Mouse (Mus musculus) CH12.LX (cell line): ENCODE data around the gene Myo1c. TPM values are rescaled to one million over a fixed set of nuclear protein-coding genes. Genes with fewer than 3 reads are reported as not detected.

Experiments used
- DNase-seq: peaks from one replicate; pipeline ENCODE4 v3.0.0-alpha.2; 2013; ENCODE audit errors: extremely low read depth
- H3K27ac ChIP-seq: 2 replicates; pipeline ENCODE4 v1.5.1; 2012; ENCODE audit warnings: low read depth, mild to moderate bottlenecking, control low read depth, moderate library complexity; ENCODE audit not compliant: insufficient read depth
- H3K27me3 ChIP-seq: replicated peaks from 2 replicates; pipeline ENCODE3; 2012; ENCODE audit warnings: inconsistent platforms
- H3K36me3 ChIP-seq, 2 experiments: replicated peaks in 1 of 2; 2 replicates each; pipeline versions ENCODE3 to v1.6.1; 2012; ENCODE audit warnings: inconsistent platforms in 1 of 2, low read length in 1 of 2, mild to moderate bottlenecking in 1 of 2, mixed read lengths in 1 of 2, moderate library complexity in 1 of 2; ENCODE audit not compliant: control insufficient read depth in 1 of 2, insufficient read depth in 1 of 2
- H3K4me1 ChIP-seq, 2 experiments: 2 replicates each; pipeline ENCODE4 v1.6.1; 2012; ENCODE audit warnings: inconsistent platforms in 1 of 2, moderate library complexity in 1 of 2; ENCODE audit not compliant: insufficient read depth in 2 of 2, control insufficient read depth in 1 of 2
- H3K4me2 ChIP-seq: 2 replicates; pipeline ENCODE4 v1.6.1; 2012; ENCODE audit warnings: low read depth, mild to moderate bottlenecking, control low read depth; ENCODE audit not compliant: poor library complexity, insufficient read depth, severe bottlenecking
- H3K4me3 ChIP-seq, 3 experiments: fragments of 150-350 bp in 1 of 3; sonication (generic) in 1 of 3; replicated peaks in 1 of 3; 2 replicates each; pipeline versions ENCODE3 to v1.5.1; 2011 to 2012; ENCODE audit warnings: low read depth in 2 of 3, low read length in 2 of 3, mild to moderate bottlenecking in 2 of 3, moderate library complexity in 2 of 3, control low read depth in 1 of 3, improper control_type of control experiment in 1 of 3, inconsistent platforms in 1 of 3, mixed read lengths in 1 of 3; ENCODE audit not compliant: poor library complexity in 1 of 3
- H3K79me2 ChIP-seq: replicated peaks from 2 replicates; pipeline ENCODE4 v1.6.1; 2012; ENCODE audit warnings: mild to moderate bottlenecking, moderate library complexity; ENCODE audit not compliant: control insufficient read depth, poor library complexity, insufficient read depth, severe bottlenecking; ENCODE audit errors: extremely low read depth
- H3K9ac ChIP-seq: 2 replicates; pipeline ENCODE4 v1.6.1; 2012; ENCODE audit warnings: low read depth, mild to moderate bottlenecking, control low read depth, moderate library complexity; ENCODE audit not compliant: insufficient read depth
- H3K9me3 ChIP-seq: replicated peaks from 2 replicates; pipeline ENCODE3; 2012; ENCODE audit warnings: low read length, inconsistent platforms, mixed read lengths
- BHLHE40 ChIP-seq: IDR thresholded peaks from 2 replicates; pipeline ENCODE4 v1.6.1; 2011; ENCODE audit warnings: mild to moderate bottlenecking, low read depth, low read length, improper control_type of control experiment
- CHD1 ChIP-seq: IDR thresholded peaks from 2 replicates; pipeline ENCODE4 v1.6.1; 2012; ENCODE audit warnings: low read depth, low read length, improper control_type of control experiment, inconsistent platforms
- CTCF ChIP-seq, 2 experiments: IDR thresholded peaks in 1 of 2; conservative IDR thresholded peaks in 1 of 2; 2 replicates each; pipeline ENCODE4 v1.5.1; 2011 to 2012; ENCODE audit warnings: low read depth in 2 of 2, low read length in 2 of 2, improper control_type of control experiment in 1 of 2, inconsistent platforms in 1 of 2, mild to moderate bottlenecking in 1 of 2, moderate library complexity in 1 of 2
- E2F4 ChIP-seq: IDR thresholded peaks from 2 replicates; pipeline ENCODE4 v1.6.1; 2011; ENCODE audit warnings: low read depth, low read length, improper control_type of control experiment; ENCODE audit not compliant: insufficient replicate concordance
- HCFC1 ChIP-seq: IDR thresholded peaks from 2 replicates; pipeline ENCODE4 v1.6.1; 2012; ENCODE audit warnings: low read depth, mild to moderate bottlenecking, inconsistent platforms, low read length, improper control_type of control experiment
- JUND ChIP-seq: conservative IDR thresholded peaks from 2 replicates; pipeline ENCODE4 v1.6.1; 2011; ENCODE audit warnings: low read depth, low read length, improper control_type of control experiment
- MAFK ChIP-seq: IDR thresholded peaks from 2 replicates; pipeline ENCODE4 v1.6.1; 2011; ENCODE audit warnings: low read length, improper control_type of control experiment; ENCODE audit not compliant: insufficient replicate concordance
- MAX ChIP-seq: IDR thresholded peaks from 2 replicates; pipeline ENCODE4 v1.6.1; 2011; ENCODE audit warnings: low read length, improper control_type of control experiment
- MAZ ChIP-seq: IDR thresholded peaks from 2 replicates; pipeline ENCODE4 v1.6.1; 2012; ENCODE audit warnings: low read depth, mild to moderate bottlenecking, inconsistent platforms, low read length, improper control_type of control experiment, moderate library complexity
- MEF2A ChIP-seq: IDR thresholded peaks from 2 replicates; pipeline ENCODE4 v1.6.1; 2014; ENCODE audit warnings: low read depth, mild to moderate bottlenecking, inconsistent platforms, low read length, improper control_type of control experiment, borderline replicate concordance
- MYC ChIP-seq: IDR thresholded peaks from 2 replicates; pipeline ENCODE4 v1.6.1; 2011; ENCODE audit warnings: low read depth, mild to moderate bottlenecking, improper control_type of control experiment, low read length
- NELFE ChIP-seq: IDR thresholded peaks from 2 replicates; pipeline ENCODE4 v1.6.1; 2011; ENCODE audit warnings: low read depth, low read length, improper control_type of control experiment
- POLR2AphosphoS2 ChIP-seq: IDR thresholded peaks from 2 replicates; pipeline ENCODE4 v1.6.1; 2011; ENCODE audit warnings: low read depth, low read length, improper control_type of control experiment
- RAD21 ChIP-seq: IDR thresholded peaks from 2 replicates; pipeline ENCODE4 v1.6.1; 2011; ENCODE audit warnings: low read depth, mild to moderate bottlenecking, low read length, improper control_type of control experiment, moderate library complexity
- RCOR1 ChIP-seq: conservative IDR thresholded peaks from 2 replicates; pipeline ENCODE4 v1.6.1; 2012; ENCODE audit warnings: low read depth, mild to moderate bottlenecking, inconsistent platforms, low read length, improper control_type of control experiment
- SIN3A ChIP-seq: IDR thresholded peaks from 2 replicates; pipeline ENCODE4 v1.6.1; 2012; ENCODE audit warnings: low read length, improper control_type of control experiment, inconsistent platforms
- SMC3 ChIP-seq: IDR thresholded peaks from 2 replicates; pipeline ENCODE4 v1.6.1; 2011; ENCODE audit warnings: low read depth, low read length, improper control_type of control experiment
- TBP ChIP-seq: conservative IDR thresholded peaks from 2 replicates; pipeline ENCODE4 v1.6.1; 2011; ENCODE audit warnings: low read depth, low read length, improper control_type of control experiment
- TCF12 ChIP-seq: IDR thresholded peaks from 2 replicates; pipeline ENCODE4 v1.6.1; 2014; ENCODE audit warnings: low read depth, mild to moderate bottlenecking, inconsistent platforms, low read length, improper control_type of control experiment
- USF1 ChIP-seq: IDR thresholded peaks from 2 replicates; pipeline ENCODE4 v1.6.1; 2014; ENCODE audit warnings: low read depth, mild to moderate bottlenecking, inconsistent platforms, low read length, improper control_type of control experiment
- USF2 ChIP-seq: conservative IDR thresholded peaks from 2 replicates; pipeline ENCODE4 v1.6.1; 2011; ENCODE audit warnings: low read depth, low read length, improper control_type of control experiment
- ZKSCAN1 ChIP-seq: IDR thresholded peaks from 2 replicates; pipeline ENCODE4 v1.6.1; 2012; ENCODE audit warnings: low read depth, inconsistent platforms, low read length, improper control_type of control experiment, borderline replicate concordance
- ZMIZ1 ChIP-seq: IDR thresholded peaks from 2 replicates; pipeline ENCODE4 v1.6.1; 2012; ENCODE audit warnings: low read depth, mild to moderate bottlenecking, inconsistent platforms, low read length, improper control_type of control experiment
- ZNF384 ChIP-seq: IDR thresholded peaks from 2 replicates; pipeline ENCODE4 v1.6.1; 2012; ENCODE audit warnings: low read depth, low read length, improper control_type of control experiment, inconsistent platforms
- dilution Hi-C: fragments of 300-500 bp; cut with MboI; formaldehyde crosslinking; loops from 2 replicates; pipeline ENCODE4 v1.14.3; 2020; ENCODE audit warnings: low sequenced_read_pairs; ENCODE audit not compliant: extremely low pct_unique_long_range_greater_than_20kb, extremely low pct_ligation_motif_present
- in situ Hi-C: fragments of 300-500 bp; cut with MboI; formaldehyde crosslinking; loops from 3 replicates; pipeline ENCODE4 v1.14.3; 2019; ENCODE audit warnings: low sequenced_read_pairs, low pct_ligation_motif_present, low pct_unique_long_range_greater_than_20kb, mixed read lengths
- polyA plus RNA-seq: library from polyadenylated mRNA; unstranded; fragments of >175 nt; gene quantifications from 2 replicates; pipeline ENCODE4 v1.2.1, GENCODE M21; 2012; ENCODE audit warnings: low read depth; ENCODE audit not compliant: insufficient read length
- total RNA-seq, 2 experiments: library from RNA; depleted of rRNA; stranded (reverse); fragments of 300-350 nt in 1 of 2; fragments of >200 nt in 1 of 2; gene quantifications; 2 replicates each; pipeline ENCODE4 v1.2.3; 2012 to 2014

Myo1c gene
- total and polyA plus RNA-seq, 3 experiments = 21.9 to 52.0 (median 41.1) TPM

DNA sequence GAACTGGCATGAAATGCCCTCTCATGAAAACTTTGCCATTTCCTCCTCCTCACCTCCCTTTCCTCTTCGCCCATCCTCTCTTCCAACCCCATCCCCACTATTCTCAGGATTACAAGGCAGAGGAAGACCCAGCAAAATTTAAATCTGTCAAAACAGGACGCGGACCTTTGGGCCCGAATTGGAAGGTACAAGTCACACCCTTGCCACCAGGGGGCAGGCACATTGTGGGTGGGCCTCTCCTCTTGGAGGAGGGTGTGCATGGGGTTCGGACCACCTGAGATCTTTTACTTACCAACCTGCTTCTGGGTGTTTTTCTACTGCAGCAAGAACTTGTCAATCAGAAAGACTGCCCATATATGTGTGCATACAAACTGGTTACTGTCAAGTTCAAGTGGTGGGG is 31.2 kb upstream of the Myo1c start:
- in situ Hi-C loops = no loop called here
- H3K9me3 ChIP-seq = no peaks in the 10 kb centered on the region
- no peak for DNase-seq
- H3K4me2 ChIP-seq = no peak overlapping the region
- dilution Hi-C loops = no loop called here
- no peak for TF ChIP-seq BHLHE40
- no peak for TF ChIP-seq USF2
- no peak for TF ChIP-seq RCOR1
- peak; percentile 25 for TF ChIP-seq RAD21
- no peak for TF ChIP-seq HCFC1
- peak; percentile 34 to 61; a peak in 3 of 4 replicates for TF ChIP-seq CTCF (conservative IDR thresholded peaks at IDR 0.05 in 1 of 2, IDR thresholded peaks at IDR 0.05 in 1 of 2; ENCODE audit: low read depth in 2 of 2, low read length in 2 of 2)
- TF ChIP-seq SMC3 = peak; percentile 54
- TF ChIP-seq TBP = no peak
- no peak overlapping the region for H3K9ac ChIP-seq
- H3K79me2 ChIP-seq = no peaks in the 10 kb centered on the region
- H3K4me3 ChIP-seq = no peak overlapping the region
- H3K4me1 ChIP-seq = peaks cover 6 to 32% of the 10 kb centered on the region in 2 experiments
- H3K36me3 ChIP-seq = peaks cover 36 to 69% of the 10 kb centered on the region in 2 experiments
- no peak overlapping the region for H3K27ac ChIP-seq
- no peaks in the 10 kb centered on the region for H3K27me3 ChIP-seq

DNA sequence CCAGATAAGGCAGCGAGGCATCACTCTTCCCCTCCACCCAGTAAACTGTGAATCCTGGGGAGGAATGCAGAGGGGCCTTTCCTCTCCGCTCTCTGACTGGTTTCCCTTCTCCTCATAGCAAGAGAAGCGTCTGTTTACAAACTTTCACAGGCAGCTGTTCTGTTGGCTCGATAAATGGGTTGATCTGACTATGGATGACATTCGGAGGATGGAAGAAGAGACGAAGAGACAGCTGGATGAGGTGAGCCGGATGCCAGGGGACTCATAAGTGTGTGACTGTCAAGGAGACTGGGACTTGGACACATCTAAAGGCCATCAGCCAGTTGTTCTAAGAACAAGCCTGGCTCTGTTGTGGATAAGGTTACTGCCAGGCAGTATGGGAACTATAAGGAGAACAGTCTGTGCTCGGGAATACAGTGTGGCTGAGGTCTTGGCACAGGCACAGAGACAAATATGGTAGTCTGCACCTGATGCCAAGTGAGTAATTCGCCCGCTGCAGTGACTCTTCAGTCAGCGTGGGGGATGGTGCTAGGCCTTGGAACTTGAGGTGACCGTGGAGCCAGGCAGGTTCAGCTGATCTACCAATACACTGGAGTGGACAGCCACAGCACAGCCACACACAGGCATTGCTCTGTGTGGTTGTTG is 30.0 kb upstream of the Myo1c start:
- Histone ChIP-seq H3K27ac (no peak overlapping the region), H3K27me3 (no peaks in the 10 kb centered on the region), H3K36me3 (peaks cover 40 to 68% of the 10 kb centered on the region in 2 experiments), H3K79me2 (no peaks in the 10 kb centered on the region), H3K9ac (no peak overlapping the region), H3K4me3 (no peak overlapping the region), H3K4me1 (peaks cover 11 to 43% of the 10 kb centered on the region in 2 experiments), H3K9me3 (no peaks in the 10 kb centered on the region), H3K4me2 (no peak overlapping the region)
- dilution Hi-C loops = no loop called here
- in situ Hi-C loops = no loop called here
- TF ChIP-seq TCF12 = no peak
- no peak for TF ChIP-seq RCOR1
- TF ChIP-seq MAFK = no peak
- no peak for DNase-seq

GRCm38 (mm10) chr11:75621426-75621825 is 28.9 kb upstream of the Myo1c start:
- dilution Hi-C loops (no loop called here), in situ Hi-C loops (no loop called here)
- H3K36me3 ChIP-seq = peaks cover 46 to 71% of the 10 kb centered on the region in 2 experiments
- no peak overlapping the region; the same call in 1 of the 2 replicates for H3K27ac ChIP-seq
- H3K9me3 ChIP-seq = no peaks in the 10 kb centered on the region
- no peak overlapping the region for H3K4me3 ChIP-seq
- no peak overlapping the region for H3K4me2 ChIP-seq
- DNase-seq = no peak
- TF ChIP-seq MAX (no peak), SMC3 (no peak), ZKSCAN1 (no peak), TCF12 (no peak), MYC (no peak), JUND (no peak), CHD1 (no peak), MAZ (no peak), ZMIZ1 (no peak), HCFC1 (no peak), NELFE (no peak), RCOR1 (no peak), ZNF384 (no peak), POLR2AphosphoS2 (no peak), E2F4 (no peak), MEF2A (no peak), USF1 (no peak), RAD21 (no peak), SIN3A (no peak)
- H3K27me3 ChIP-seq = no peaks in the 10 kb centered on the region
- H3K9ac ChIP-seq = no peak overlapping the region
- H3K4me1 ChIP-seq = peaks cover 11 to 46% of the 10 kb centered on the region in 2 experiments
- H3K79me2 ChIP-seq = no peaks in the 10 kb centered on the region
